Mouse (Mus musculus) stomach, embryonic 14.5 days (tissue): ENCODE measurements around the gene Adcy10. TPM values are rescaled to one million over a fixed set of nuclear protein-coding genes. Genes with fewer than 3 reads are reported as not detected.
A peak's percentile ranks its signal among the peaks of the same experiment; 100 is the strongest.

Experiments
- ATAC-seq: fragments of 200-750 bp; cut with Nextera tagmentation; 2 replicates; pipeline ENCODE4 v1.8.0; 2017; ENCODE audit warnings: low read depth, moderate TSS enrichment; ENCODE audit not compliant: insufficient number of reproducible peaks, insufficient read depth, low FRiP score
- H3K27ac ChIP-seq: fragments of 300-500 bp; sonication (generic); 2 replicates; pipeline ENCODE4 v1.5.1; 2014; ENCODE audit warnings: mild to moderate bottlenecking, low read length, moderate library complexity, mixed read lengths
- H3K27me3 ChIP-seq: fragments of 300-500 bp; sonication (generic); 2 replicates; pipeline ENCODE4 v1.6.1; 2014; ENCODE audit warnings: low read length, control low read depth, mixed read lengths; ENCODE audit not compliant: control insufficient read depth, insufficient read depth
- H3K36me3 ChIP-seq: fragments of 300-500 bp; sonication (generic); 2 replicates; pipeline ENCODE4 v1.6.1; 2014; ENCODE audit warnings: mild to moderate bottlenecking, control low read depth, low read length, moderate library complexity, mixed read lengths; ENCODE audit not compliant: control insufficient read depth, insufficient read depth
- H3K4me1 ChIP-seq: fragments of 300-500 bp; sonication (generic); 2 replicates; pipeline ENCODE4 v1.6.1; 2014; ENCODE audit warnings: low read length, control low read depth, mixed read lengths; ENCODE audit not compliant: control insufficient read depth, insufficient read depth
- H3K4me2 ChIP-seq: fragments of 300-500 bp; sonication (generic); replicated peaks from 2 replicates; pipeline ENCODE4 v1.6.1; 2014; ENCODE audit warnings: low read depth, low read length, control low read depth
- H3K4me3 ChIP-seq: fragments of 300-500 bp; sonication (generic); 2 replicates; pipeline ENCODE4 v1.5.1; 2014; ENCODE audit warnings: low read depth, low read length, control low read depth
- H3K9ac ChIP-seq: fragments of 300-500 bp; sonication (generic); replicated peaks from 2 replicates; pipeline ENCODE4 v1.6.1; 2014; ENCODE audit warnings: low read depth, mild to moderate bottlenecking, control low read depth, low read length, moderate library complexity, mixed read lengths
- H3K9me3 ChIP-seq: fragments of 300-500 bp; sonication (generic); 2 replicates; pipeline ENCODE4 v1.6.1; 2016; ENCODE audit warnings: low read depth, low read length, control low read depth; ENCODE audit not compliant: control insufficient read depth
- WGBS: fragments of 180-500 bp; shearing (Covaris S2); extraction: QIAGEN DNeasy Blood & Tissue Kit; methylation state at CpG from one replicate; pipeline ENCODE4 v1.1.7; 2014; 5-methylcytosine and 5-hydroxymethylcytosine counted together
- polyA plus RNA-seq: library from polyadenylated mRNA; unstranded; fragments of >200 nt; fragmentation: Nextera tagmentation; extraction: Ambion mirVana; gene quantifications from 2 replicates; pipeline ENCODE4 v1.2.1, GENCODE M21; 2014

The Adcy10 gene
- polyA plus RNA-seq, 1 experiment from 2014 or later = 0.39 TPM

GRCm38 (mm10) chr1:165498856-165499255 lies 13.9 kb downstream of the Adcy10 start:
- Histone ChIP-seq H3K9ac (no peak overlapping the region), H3K27ac (no peak overlapping the region), H3K4me3 (no peak overlapping the region), H3K27me3 (no peaks in the 10 kb centered on the region), H3K4me2 (no peak overlapping the region), H3K9me3 (no peaks in the 10 kb centered on the region), H3K4me1 (peaks cover 8% of the 10 kb centered on the region), H3K36me3 (no peaks in the 10 kb centered on the region)
- no peak for ATAC-seq
- WGBS = 70% methylated on average over 3 of the region's 3 CpGs

GRCm38 (mm10) chr1:165503307-165504024 lies 18.5 kb downstream of the Adcy10 start:
- Histone ChIP-seq H3K27me3 (no peaks in the 10 kb centered on the region), H3K4me1 (peaks cover 10% of the 10 kb centered on the region), H3K36me3 (no peaks in the 10 kb centered on the region), H3K4me3 (no peak overlapping the region), H3K27ac (no peak overlapping the region), H3K4me2 (no peak overlapping the region), H3K9me3 (no peaks in the 10 kb centered on the region), H3K9ac (no peak overlapping the region)
- peak; percentile 56; the same call in 1 of the 2 replicates for ATAC-seq
- WGBS = 16% methylated on average over 10 of the region's 10 CpGs

- no peaks in the 10 kb centered on the region for H3K36me3 ChIP-seq
- peaks cover 10% of the 10 kb centered on the region for H3K4me1 ChIP-seq
- no peak overlapping the region for H3K4me3 ChIP-seq
- 85% methylated on average over 6 of the region's 6 CpGs for whole genome bisulfite sequencing
- H3K27ac ChIP-seq = no peak overlapping the region
- no peak overlapping the region for H3K4me2 ChIP-seq
- ATAC-seq = no peak
- no peak overlapping the region for H3K9ac ChIP-seq
- no peaks in the 10 kb centered on the region for H3K27me3 ChIP-seq
- no peaks in the 10 kb centered on the region for H3K9me3 ChIP-seq
Measured at GRCm38 (mm10) chr1:165506303-165506702, 21.3 kb downstream of the Adcy10 start.

GRCm38 (mm10) chr1:165510161-165510560 lies 25.2 kb downstream of the Adcy10 start:
- Histone ChIP-seq H3K4me2 (no peak overlapping the region), H3K27me3 (no peaks in the 10 kb centered on the region), H3K27ac (no peak overlapping the region), H3K9ac (no peak overlapping the region), H3K9me3 (no peaks in the 10 kb centered on the region), H3K4me3 (no peak overlapping the region), H3K36me3 (no peaks in the 10 kb centered on the region), H3K4me1 (no peaks in the 10 kb centered on the region)
- WGBS = 85% methylated on average over 6 of the region's 6 CpGs
- ATAC-seq = no peak

GRCm38 (mm10) chr1:165520716-165521115 lies 35.7 kb downstream of the Adcy10 start:
- no peaks in the 10 kb centered on the region for H3K4me1 ChIP-seq
- ATAC-seq = no peak
- no peak overlapping the region for H3K4me3 ChIP-seq
- WGBS = 86% methylated on average over 7 of the region's 7 CpGs
- H3K9ac ChIP-seq = no peak overlapping the region
- no peaks in the 10 kb centered on the region for H3K27me3 ChIP-seq
- H3K27ac ChIP-seq = no peak overlapping the region
- no peak overlapping the region for H3K4me2 ChIP-seq
- no peaks in the 10 kb centered on the region for H3K36me3 ChIP-seq
- H3K9me3 ChIP-seq = no peaks in the 10 kb centered on the region

- H3K4me2 ChIP-seq = no peak overlapping the region
- no peak for ATAC-seq
- H3K27me3 ChIP-seq = no peaks in the 10 kb centered on the region
- H3K4me3 ChIP-seq = no peak overlapping the region
- no peak overlapping the region for H3K27ac ChIP-seq
- no peaks in the 10 kb centered on the region for H3K9me3 ChIP-seq
- no peaks in the 10 kb centered on the region for H3K4me1 ChIP-seq
- no peaks in the 10 kb centered on the region for H3K36me3 ChIP-seq
- 61% methylated on average over 12 of the region's 12 CpGs for WGBS
- H3K9ac ChIP-seq = no peak overlapping the region
Measured at GRCm38 (mm10) chr1:165536079-165536675, 51.2 kb downstream of the Adcy10 start.

- Histone ChIP-seq H3K4me2 (no peak overlapping the region), H3K36me3 (no peaks in the 10 kb centered on the region), H3K9ac (no peak overlapping the region), H3K27me3 (no peaks in the 10 kb centered on the region), H3K27ac (no peak overlapping the region), H3K4me3 (no peak overlapping the region), H3K9me3 (no peaks in the 10 kb centered on the region), H3K4me1 (no peaks in the 10 kb centered on the region)
- 60% methylated on average over 5 of the region's 5 CpGs for WGBS
- ATAC-seq = no peak
Measured at GRCm38 (mm10) chr1:165537241-165537807, 52.3 kb downstream of the Adcy10 start.

GRCm38 (mm10) chr1:165556711-165557110 lies 71.7 kb downstream of the Adcy10 start:
- ATAC-seq = no peak
- H3K4me3 ChIP-seq = no peak overlapping the region
- no peaks in the 10 kb centered on the region for H3K4me1 ChIP-seq
- no peak overlapping the region for H3K4me2 ChIP-seq
- 43% methylated on average over 2 of the region's 2 CpGs for WGBS
- H3K36me3 ChIP-seq = no peaks in the 10 kb centered on the region
- no peak overlapping the region for H3K9ac ChIP-seq
- H3K9me3 ChIP-seq = peaks cover 6% of the 10 kb centered on the region; the same call in 1 of the 2 replicates
- no peak overlapping the region for H3K27ac ChIP-seq
- H3K27me3 ChIP-seq = no peaks in the 10 kb centered on the region
